Mouse (Mus musculus) CH12.LX (cell line): ENCODE measurements around the gene Ppp2r3d. TPM values are rescaled to one million over a fixed set of nuclear protein-coding genes. Genes with fewer than 3 reads are reported as not detected.

Experiments used
- DNase-seq: peaks from one replicate; pipeline ENCODE4 v3.0.0-alpha.2; 2013; ENCODE audit errors: extremely low read depth
- H3K27ac ChIP-seq: 2 replicates; pipeline ENCODE4 v1.5.1; 2012; ENCODE audit warnings: low read depth, mild to moderate bottlenecking, control low read depth, moderate library complexity; ENCODE audit not compliant: insufficient read depth
- H3K27me3 ChIP-seq: replicated peaks from 2 replicates; pipeline ENCODE3; 2012; ENCODE audit warnings: inconsistent platforms
- H3K36me3 ChIP-seq, 2 experiments: replicated peaks in 1 of 2; 2 replicates each; pipeline versions ENCODE3 to v1.6.1; 2012; ENCODE audit warnings: inconsistent platforms in 1 of 2, low read length in 1 of 2, mild to moderate bottlenecking in 1 of 2, mixed read lengths in 1 of 2, moderate library complexity in 1 of 2; ENCODE audit not compliant: control insufficient read depth in 1 of 2, insufficient read depth in 1 of 2
- H3K4me1 ChIP-seq, 2 experiments: 2 replicates each; pipeline ENCODE4 v1.6.1; 2012; ENCODE audit warnings: inconsistent platforms in 1 of 2, moderate library complexity in 1 of 2; ENCODE audit not compliant: insufficient read depth in 2 of 2, control insufficient read depth in 1 of 2
- H3K4me2 ChIP-seq: 2 replicates; pipeline ENCODE4 v1.6.1; 2012; ENCODE audit warnings: low read depth, mild to moderate bottlenecking, control low read depth; ENCODE audit not compliant: poor library complexity, insufficient read depth, severe bottlenecking
- H3K4me3 ChIP-seq, 3 experiments: fragments of 150-350 bp in 1 of 3; sonication (generic) in 1 of 3; replicated peaks in 1 of 3; 2 replicates each; pipeline versions ENCODE3 to v1.5.1; 2011 to 2012; ENCODE audit warnings: low read depth in 2 of 3, low read length in 2 of 3, mild to moderate bottlenecking in 2 of 3, moderate library complexity in 2 of 3, control low read depth in 1 of 3, improper control_type of control experiment in 1 of 3, inconsistent platforms in 1 of 3, mixed read lengths in 1 of 3; ENCODE audit not compliant: poor library complexity in 1 of 3
- H3K79me2 ChIP-seq: replicated peaks from 2 replicates; pipeline ENCODE4 v1.6.1; 2012; ENCODE audit warnings: mild to moderate bottlenecking, moderate library complexity; ENCODE audit not compliant: control insufficient read depth, poor library complexity, insufficient read depth, severe bottlenecking; ENCODE audit errors: extremely low read depth
- H3K9ac ChIP-seq: 2 replicates; pipeline ENCODE4 v1.6.1; 2012; ENCODE audit warnings: low read depth, mild to moderate bottlenecking, control low read depth, moderate library complexity; ENCODE audit not compliant: insufficient read depth
- H3K9me3 ChIP-seq: replicated peaks from 2 replicates; pipeline ENCODE3; 2012; ENCODE audit warnings: low read length, inconsistent platforms, mixed read lengths
- BHLHE40 ChIP-seq: IDR thresholded peaks from 2 replicates; pipeline ENCODE4 v1.6.1; 2011; ENCODE audit warnings: mild to moderate bottlenecking, low read depth, low read length, improper control_type of control experiment
- CHD1 ChIP-seq: IDR thresholded peaks from 2 replicates; pipeline ENCODE4 v1.6.1; 2012; ENCODE audit warnings: low read depth, low read length, improper control_type of control experiment, inconsistent platforms
- CHD2 ChIP-seq: IDR thresholded peaks from 2 replicates; pipeline ENCODE4 v1.6.1; 2011; ENCODE audit warnings: low read length, improper control_type of control experiment
- CTCF ChIP-seq, 2 experiments: IDR thresholded peaks in 1 of 2; conservative IDR thresholded peaks in 1 of 2; 2 replicates each; pipeline ENCODE4 v1.5.1; 2011 to 2012; ENCODE audit warnings: low read depth in 2 of 2, low read length in 2 of 2, improper control_type of control experiment in 1 of 2, inconsistent platforms in 1 of 2, mild to moderate bottlenecking in 1 of 2, moderate library complexity in 1 of 2
- E2F4 ChIP-seq: IDR thresholded peaks from 2 replicates; pipeline ENCODE4 v1.6.1; 2011; ENCODE audit warnings: low read depth, low read length, improper control_type of control experiment; ENCODE audit not compliant: insufficient replicate concordance
- ELF1 ChIP-seq: IDR thresholded peaks from 2 replicates; pipeline ENCODE4 v1.6.1; 2014; ENCODE audit warnings: low read depth, mild to moderate bottlenecking, inconsistent platforms, low read length, improper control_type of control experiment
- EP300 ChIP-seq: IDR thresholded peaks from 2 replicates; pipeline ENCODE4 v1.6.1; 2011; ENCODE audit warnings: low read length, improper control_type of control experiment
- IRF4 ChIP-seq: IDR thresholded peaks from 2 replicates; pipeline ENCODE4 v1.6.1; 2014; ENCODE audit warnings: low read depth, mild to moderate bottlenecking, inconsistent platforms, low read length, improper control_type of control experiment
- MAFK ChIP-seq: IDR thresholded peaks from 2 replicates; pipeline ENCODE4 v1.6.1; 2011; ENCODE audit warnings: low read length, improper control_type of control experiment; ENCODE audit not compliant: insufficient replicate concordance
- MAZ ChIP-seq: IDR thresholded peaks from 2 replicates; pipeline ENCODE4 v1.6.1; 2012; ENCODE audit warnings: low read depth, mild to moderate bottlenecking, inconsistent platforms, low read length, improper control_type of control experiment, moderate library complexity
- MEF2A ChIP-seq: IDR thresholded peaks from 2 replicates; pipeline ENCODE4 v1.6.1; 2014; ENCODE audit warnings: low read depth, mild to moderate bottlenecking, inconsistent platforms, low read length, improper control_type of control experiment, borderline replicate concordance
- MXI1 ChIP-seq: IDR thresholded peaks from 2 replicates; pipeline ENCODE4 v1.6.1; 2011; ENCODE audit warnings: mild to moderate bottlenecking, low read depth, low read length, improper control_type of control experiment
- MYC ChIP-seq: IDR thresholded peaks from 2 replicates; pipeline ENCODE4 v1.6.1; 2011; ENCODE audit warnings: low read depth, mild to moderate bottlenecking, improper control_type of control experiment, low read length
- NELFE ChIP-seq: IDR thresholded peaks from 2 replicates; pipeline ENCODE4 v1.6.1; 2011; ENCODE audit warnings: low read depth, low read length, improper control_type of control experiment
- NRF1 ChIP-seq: IDR thresholded peaks from 2 replicates; pipeline ENCODE4 v1.6.1; 2014; ENCODE audit warnings: low read depth, mild to moderate bottlenecking, inconsistent platforms, low read length, improper control_type of control experiment, moderate library complexity
- PAX5 ChIP-seq: IDR thresholded peaks from 2 replicates; pipeline ENCODE4 v1.6.1; 2012; ENCODE audit warnings: low read length, inconsistent platforms, mixed read lengths
- POLR2A ChIP-seq: IDR thresholded peaks from 2 replicates; pipeline ENCODE4 v1.6.1; 2011; ENCODE audit warnings: low read depth, mild to moderate bottlenecking, improper control_type of control experiment, low read length
- POLR2AphosphoS2 ChIP-seq: IDR thresholded peaks from 2 replicates; pipeline ENCODE4 v1.6.1; 2011; ENCODE audit warnings: low read depth, low read length, improper control_type of control experiment
- RAD21 ChIP-seq: IDR thresholded peaks from 2 replicates; pipeline ENCODE4 v1.6.1; 2011; ENCODE audit warnings: low read depth, mild to moderate bottlenecking, low read length, improper control_type of control experiment, moderate library complexity
- RCOR1 ChIP-seq: conservative IDR thresholded peaks from 2 replicates; pipeline ENCODE4 v1.6.1; 2012; ENCODE audit warnings: low read depth, mild to moderate bottlenecking, inconsistent platforms, low read length, improper control_type of control experiment
- SIN3A ChIP-seq: IDR thresholded peaks from 2 replicates; pipeline ENCODE4 v1.6.1; 2012; ENCODE audit warnings: low read length, improper control_type of control experiment, inconsistent platforms
- SMC3 ChIP-seq: IDR thresholded peaks from 2 replicates; pipeline ENCODE4 v1.6.1; 2011; ENCODE audit warnings: low read depth, low read length, improper control_type of control experiment
- TBP ChIP-seq: conservative IDR thresholded peaks from 2 replicates; pipeline ENCODE4 v1.6.1; 2011; ENCODE audit warnings: low read depth, low read length, improper control_type of control experiment
- TCF12 ChIP-seq: IDR thresholded peaks from 2 replicates; pipeline ENCODE4 v1.6.1; 2014; ENCODE audit warnings: low read depth, mild to moderate bottlenecking, inconsistent platforms, low read length, improper control_type of control experiment
- UBTF ChIP-seq: IDR thresholded peaks from 2 replicates; pipeline ENCODE4 v1.6.1; 2012; ENCODE audit warnings: low read depth, mild to moderate bottlenecking, inconsistent platforms, low read length, improper control_type of control experiment, moderate library complexity
- USF1 ChIP-seq: IDR thresholded peaks from 2 replicates; pipeline ENCODE4 v1.6.1; 2014; ENCODE audit warnings: low read depth, mild to moderate bottlenecking, inconsistent platforms, low read length, improper control_type of control experiment
- USF2 ChIP-seq: conservative IDR thresholded peaks from 2 replicates; pipeline ENCODE4 v1.6.1; 2011; ENCODE audit warnings: low read depth, low read length, improper control_type of control experiment
- ZC3H11A ChIP-seq: IDR thresholded peaks from 2 replicates; pipeline ENCODE4 v1.6.1; 2012; ENCODE audit warnings: low read depth, mild to moderate bottlenecking, inconsistent platforms, low read length, improper control_type of control experiment
- ZKSCAN1 ChIP-seq: IDR thresholded peaks from 2 replicates; pipeline ENCODE4 v1.6.1; 2012; ENCODE audit warnings: low read depth, inconsistent platforms, low read length, improper control_type of control experiment, borderline replicate concordance
- ZMIZ1 ChIP-seq: IDR thresholded peaks from 2 replicates; pipeline ENCODE4 v1.6.1; 2012; ENCODE audit warnings: low read depth, mild to moderate bottlenecking, inconsistent platforms, low read length, improper control_type of control experiment
- ZNF384 ChIP-seq: IDR thresholded peaks from 2 replicates; pipeline ENCODE4 v1.6.1; 2012; ENCODE audit warnings: low read depth, low read length, improper control_type of control experiment, inconsistent platforms
- dilution Hi-C: fragments of 300-500 bp; cut with MboI; formaldehyde crosslinking; loops from 2 replicates; pipeline ENCODE4 v1.14.3; 2020; ENCODE audit warnings: low sequenced_read_pairs; ENCODE audit not compliant: extremely low pct_unique_long_range_greater_than_20kb, extremely low pct_ligation_motif_present
- in situ Hi-C: fragments of 300-500 bp; cut with MboI; formaldehyde crosslinking; loops from 3 replicates; pipeline ENCODE4 v1.14.3; 2019; ENCODE audit warnings: low sequenced_read_pairs, low pct_ligation_motif_present, low pct_unique_long_range_greater_than_20kb, mixed read lengths
- polyA plus RNA-seq: library from polyadenylated mRNA; unstranded; fragments of >175 nt; gene quantifications from 2 replicates; pipeline ENCODE4 v1.2.1, GENCODE M21; 2012; ENCODE audit warnings: low read depth; ENCODE audit not compliant: insufficient read length
- total RNA-seq, 2 experiments: library from RNA; depleted of rRNA; stranded (reverse); fragments of 300-350 nt in 1 of 2; fragments of >200 nt in 1 of 2; gene quantifications; 2 replicates each; pipeline ENCODE4 v1.2.3; 2012 to 2014

Ppp2r3d gene
- total and polyA plus RNA-seq, 3 experiments, result 24.5 to 62.7 (median 47.2) TPM

DNA sequence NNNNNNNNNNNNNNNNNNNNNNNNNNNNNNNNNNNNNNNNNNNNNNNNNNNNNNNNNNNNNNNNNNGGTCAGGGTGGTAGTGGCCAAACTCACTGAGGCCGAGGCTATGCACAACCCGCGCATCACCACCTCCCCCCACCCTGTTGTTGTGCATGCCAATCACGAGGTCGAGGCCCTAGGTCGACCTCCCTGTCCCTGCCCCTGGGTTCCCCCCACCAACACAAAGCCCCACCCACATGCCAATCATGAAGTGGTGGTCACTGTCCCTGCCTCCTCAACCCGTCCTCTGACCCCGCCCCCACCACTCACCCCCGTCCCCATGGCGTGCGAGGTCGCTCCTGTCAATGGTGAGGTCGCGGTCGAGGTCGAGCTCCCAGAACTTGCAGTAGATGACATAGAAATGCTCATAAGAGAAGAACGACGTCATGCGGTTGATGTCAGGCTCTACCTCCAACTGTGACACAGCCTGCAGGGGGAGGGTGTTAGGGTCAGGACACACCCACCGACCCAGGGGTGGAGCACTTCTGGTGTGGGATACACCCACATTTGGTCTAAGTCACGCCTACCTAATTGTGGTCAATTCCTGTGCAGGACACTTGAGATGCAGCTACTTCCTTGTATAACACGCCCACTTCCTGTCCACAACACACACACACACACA lies 37.9 kb downstream of the Ppp2r3d start:
- dilution Hi-C loops, result no loop called here
- in situ Hi-C loops, result no loop called here
- H3K4me2 ChIP-seq, result no peak overlapping the region
- H3K9ac ChIP-seq, result no peak overlapping the region
- DNase-seq, result peak; percentile 26
- H3K9me3 ChIP-seq, result peaks cover 32% of the 10 kb centered on the region
- H3K79me2 ChIP-seq, result no peaks in the 10 kb centered on the region
- peaks cover 33 to 36% of the 10 kb centered on the region in 2 experiments for H3K36me3 ChIP-seq
- no peak overlapping the region for H3K4me3 ChIP-seq
- no peak for TF ChIP-seq CHD2
- no peak for TF ChIP-seq EP300
- no peak for TF ChIP-seq E2F4
- no peak for TF ChIP-seq MYC
- TF ChIP-seq ELF1, result no peak
- TF ChIP-seq RCOR1, result no peak
- TF ChIP-seq PAX5, result no peak
- TF ChIP-seq TCF12, result no peak
- TF ChIP-seq MAFK, result no peak
- peaks cover 2% of the 10 kb centered on the region for H3K27me3 ChIP-seq
- H3K27ac ChIP-seq, result no peak overlapping the region
- H3K4me1 ChIP-seq, result no peaks in the 10 kb centered on the region

GRCm38 (mm10) chr9:124425411-124425885 lies 51.2 kb downstream of the Ppp2r3d start:
- Histone ChIP-seq H3K4me1 (no peaks in the 10 kb centered on the region), H3K27ac (peak overlapping the region; percentile 98), H3K27me3 (no peaks in the 10 kb centered on the region), H3K36me3 (no peaks in the 10 kb centered on the region), H3K79me2 (no peaks in the 10 kb centered on the region), H3K4me2 (no peak overlapping the region), H3K4me3 (peak overlapping the region; percentile 55 to 61 (median 59)), H3K9me3 (no peaks in the 10 kb centered on the region), H3K9ac (peak overlapping the region; percentile 85; the same call in 1 of the 2 replicates)
- dilution Hi-C loops, result no loop called here
- in situ Hi-C loops, result no loop called here
- peak; percentile 95 for DNase-seq
- TF ChIP-seq CHD1 (peak; percentile 77; the same call in 1 of the 2 replicates), USF2 (no peak), CTCF (conservative IDR thresholded peaks at IDR 0.05 in 1 of 2, IDR thresholded peaks at IDR 0.05 in 1 of 2; ENCODE audit: low read depth in 2 of 2, low read length in 2 of 2) (no peak), ZNF384 (no peak; the same call in 1 of the 2 replicates), ZC3H11A (no peak), CHD2 (peak; percentile 79), SMC3 (no peak), PAX5 (no peak), SIN3A (peak; percentile 74), MEF2A (peak; percentile 74; the same call in 1 of the 2 replicates), ZMIZ1 (peak; percentile 57; the same call in 1 of the 2 replicates), IRF4 (peak; percentile 55; the same call in 1 of the 2 replicates), BHLHE40 (peak; percentile 60), MXI1 (peak; percentile 75), RAD21 (no peak), MAFK (0 out of 2 replicates have a peak, but pooled peaks have one; percentile 4), NRF1 (peak; percentile 34; the same call in 1 of the 2 replicates), USF1 (no peak), POLR2AphosphoS2 (no peak), UBTF (no peak), NELFE (no peak; the same call in 1 of the 2 replicates), TBP (peak; percentile 75; the same call in 1 of the 2 replicates), ELF1 (peak; percentile 86), POLR2A (peak; percentile 66), MYC (0 out of 2 replicates have a peak, but pooled peaks have one; percentile 57), RCOR1 (peak; percentile 60; the same call in 1 of the 2 replicates), MAZ (peak; percentile 74; the same call in 1 of the 2 replicates), ZKSCAN1 (no peak)
